Mouse (Mus musculus) B cell, adult 62 days (primary cell): ENCODE data around the gene Smarcal1. TPM values are rescaled to one million over a fixed set of nuclear protein-coding genes. Genes with fewer than 3 reads are reported as not detected.

Source experiments
- total RNA-seq: library from RNA; stranded (reverse); gene quantifications from 4 replicates; pipeline ENCODE4 v1.2.4, GENCODE M21; 2023

Gene Smarcal1
- 43.6 to 51.6 TPM (median 50.1 TPM) in 4 replicates for total RNA-seq

DNA sequence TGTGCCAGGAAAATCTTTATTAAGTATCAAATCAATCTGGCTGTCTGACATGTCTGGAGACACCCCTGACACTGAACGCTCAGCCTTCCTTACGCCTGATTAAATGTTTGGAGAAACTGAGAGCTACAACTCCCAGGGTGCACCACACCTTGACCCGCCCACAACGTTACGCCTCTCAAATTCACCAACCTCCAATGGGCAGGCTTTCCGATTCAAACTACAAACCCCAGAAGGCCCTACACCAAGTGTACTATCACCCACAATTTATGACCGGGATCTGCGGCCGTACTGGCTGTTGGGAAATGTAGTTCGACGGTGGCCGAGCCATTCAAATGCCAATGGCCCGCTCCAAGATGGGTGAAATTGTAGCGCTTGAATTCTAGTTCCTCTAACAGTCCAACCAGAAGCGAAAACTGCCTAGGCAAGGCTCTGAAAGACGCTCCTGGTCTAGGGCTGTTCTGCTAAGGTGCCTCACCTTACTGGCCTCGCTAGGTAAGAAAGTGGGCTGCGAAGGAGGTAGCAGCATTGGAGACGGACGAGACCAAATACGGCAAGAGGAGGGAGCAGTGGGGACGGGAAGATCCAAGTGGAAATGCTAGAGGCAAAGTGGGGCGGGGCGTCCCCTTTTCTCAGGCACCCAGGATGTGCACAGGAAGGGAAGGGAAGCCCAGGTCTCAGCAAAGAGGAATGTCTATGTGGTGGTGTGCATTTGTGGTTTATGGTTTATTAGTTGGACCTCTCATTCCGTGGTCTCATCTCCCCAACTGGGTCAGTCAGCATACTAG is at the start of gene Smarcal1:
Gene Smarcal1 (plus strand): TSS at position 305 of the 785 bp plus-strand sequence.

DNA sequence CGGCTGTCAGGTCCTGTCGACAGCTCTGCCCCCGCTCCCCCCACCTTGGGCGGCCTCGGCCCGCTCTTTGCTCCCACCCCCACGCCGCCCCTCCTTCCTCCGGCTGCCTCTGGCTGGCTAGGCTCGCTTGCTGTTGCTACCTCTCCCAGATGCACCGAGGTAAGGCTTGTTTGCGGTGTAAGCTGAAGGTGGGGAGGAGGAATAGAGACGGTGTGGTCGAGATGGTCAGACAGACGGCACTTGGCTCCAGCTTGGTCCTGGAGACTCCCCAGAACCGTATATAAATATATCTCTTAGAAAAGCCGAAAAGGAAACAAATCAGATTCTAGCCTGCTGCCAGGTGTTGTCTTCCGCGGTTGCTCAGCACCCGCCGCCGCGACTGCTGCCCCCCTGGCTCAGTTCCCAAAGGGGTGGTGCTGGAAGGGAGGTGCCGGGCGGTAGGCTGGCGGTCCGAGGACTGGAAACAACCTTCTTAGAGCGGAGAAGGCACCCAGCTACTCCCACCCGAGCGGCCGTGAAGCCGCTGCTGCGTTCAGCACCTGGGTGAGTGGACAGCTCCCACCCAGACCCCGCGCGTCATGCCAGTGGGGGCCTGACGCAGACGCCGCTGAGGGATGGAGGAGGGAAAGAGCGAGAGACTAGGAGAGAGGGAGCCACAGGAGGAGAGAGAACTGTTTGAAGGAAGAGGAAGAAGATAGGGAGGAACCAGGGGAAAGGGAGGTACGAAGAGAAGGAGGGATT is 46.3 kb upstream of the Smarcal1 start, which contains the start of gene March4:
Gene March4 (minus strand): TSS at position 320 of the 741 bp plus-strand sequence.

Other genes starting within 250 kb of the Smarcal1 start
- gene March4, start 46.3 kb upstream of the Smarcal1 start, total RNA-seq = 0.12 TPM in 1 of 4 replicates, not detected in the others
- not detected in 4 replicates for gene Ankar, start 117.3 kb downstream of the Smarcal1 start, total RNA-seq
- gene Rpl37a, start 128.0 kb downstream of the Smarcal1 start, total RNA-seq = 2,692 to 2,847 TPM (median 2,768 TPM) in 4 replicates
- not detected in 4 replicates for gene Igfbp2, start 241.3 kb downstream of the Smarcal1 start, total RNA-seq